In genomic region chr5:45441124-45441523, GRCm38 (mm10) we compare ENCODE assay signal across 29 mouse cellular contexts. TPM values are rescaled to one million over a fixed set of nuclear protein-coding genes. Genes with fewer than 3 reads are reported as not detected.
A peak's percentile ranks its signal among the peaks of the same experiment; 100 is the strongest.
DNase-seq lines count a peak whose midpoint lies in the region; ATAC-seq and TF ChIP-seq lines count a peak whose summit lies in the region.
"Had no signal": no experiment of that assay in that cellular context is flagged by ENCODE, and none has a peak within 500 bp of the region (broad histone marks: within the 10 kb centered on the region; RNA-seq: fewer than 3 reads in every experiment).

No protein-coding gene starts in this region.

- H3K36me3 ChIP-seq in liver, adult 2 months (ENCODE audit: control insufficient read depth, insufficient read depth, low read length) = peaks cover 47% of the 10 kb centered on the region
- H3K36me3 ChIP-seq in liver, embryonic 11.5 days (ENCODE audit: control insufficient read depth, insufficient read depth, low read length) = peaks cover 17% of the 10 kb centered on the region
- H3K36me3 ChIP-seq in intestine, embryonic 16.5 days (ENCODE audit: control insufficient read depth, insufficient read depth, low read length) = peaks cover 5% of the 10 kb centered on the region; the same call in 1 of the 2 replicates

- no peak for ATAC-seq in liver, embryonic 11.5 days (replicated peaks; ENCODE audit: low FRiP score)
- ATAC-seq in intestine, embryonic 16.5 days = peak; percentile 57
- ATAC-seq: CD4-positive, CD25-positive, alpha-beta regulatory T cell, adult 4 months; forebrain, embryonic 13.5 days; hindbrain, postnatal 0 days; midbrain, embryonic 16.5 days had no signal

- no peaks in the 10 kb centered on the region for H3K9me3 ChIP-seq in liver, embryonic 11.5 days (ENCODE audit: control insufficient read depth, low read length)
- H3K9me3 ChIP-seq in intestine, embryonic 16.5 days (ENCODE audit: control insufficient read depth, low read length) = no peaks in the 10 kb centered on the region
- H3K9me3 ChIP-seq: forebrain, embryonic 13.5 days; heart, embryonic 10.5 days; kidney, embryonic 15.5 days; limb, embryonic 13.5 days; liver, embryonic 15.5 days; neural tube, embryonic 12.5 days had no signal

- H3K27me3 ChIP-seq in liver, adult 2 months (ENCODE audit: control insufficient read depth, insufficient read depth, low read length) = no peaks in the 10 kb centered on the region
- H3K27me3 ChIP-seq in liver, embryonic 11.5 days (replicated peaks; ENCODE audit: control insufficient read depth, insufficient read depth, low read length) = no peaks in the 10 kb centered on the region
- H3K27me3 ChIP-seq in intestine, embryonic 16.5 days (replicated peaks; ENCODE audit: control insufficient read depth, insufficient read depth, low read length) = no peaks in the 10 kb centered on the region
- H3K27me3 ChIP-seq: forebrain, embryonic 13.5 days; kidney, embryonic 15.5 days; limb, embryonic 13.5 days; liver, embryonic 15.5 days; neural tube, embryonic 12.5 days had no signal

- TF ChIP-seq CTCF in liver, adult 2 months (IDR thresholded peaks at IDR 0.05; ENCODE audit: low read depth, low read length) = no peak

- no peak overlapping the region for H3K4me2 ChIP-seq in liver, embryonic 11.5 days
- no peak overlapping the region for H3K4me2 ChIP-seq in intestine, embryonic 16.5 days (ENCODE audit: low read depth, low read length)
- H3K4me2 ChIP-seq: forebrain, embryonic 13.5 days; kidney, embryonic 15.5 days; limb, embryonic 13.5 days; liver, embryonic 15.5 days; midbrain, embryonic 11.5 days; neural tube, embryonic 12.5 days had no signal

- no peak overlapping the region for H3K4me3 ChIP-seq in liver, adult 2 months (ENCODE audit: insufficient read depth, low read depth, low read length)
- no peak overlapping the region for H3K4me3 ChIP-seq in liver, embryonic 11.5 days (ENCODE audit: low read depth, low read length)
- H3K4me3 ChIP-seq in intestine, embryonic 16.5 days (ENCODE audit: low read length) = no peak overlapping the region
- H3K4me3 ChIP-seq: forebrain, embryonic 13.5 days; heart, embryonic 10.5 days; kidney, embryonic 15.5 days; layer of hippocampus, adult 2 months; limb, embryonic 13.5 days; liver, embryonic 15.5 days; myocyte; neural tube, embryonic 12.5 days had no signal

- WGBS in liver, adult 2 months = 18% methylated on average over 3 of the region's 3 CpGs
- 83% methylated on average over 3 of the region's 3 CpGs for WGBS in liver, embryonic 11.5 days
- 59% methylated on average over 3 of the region's 3 CpGs for WGBS in intestine, embryonic 16.5 days

- peak overlapping the region; percentile 83 for H3K27ac ChIP-seq in liver, adult 2 months (replicated peaks; ENCODE audit: insufficient read depth, low read depth, low read length)
- no peak overlapping the region for H3K27ac ChIP-seq in liver, embryonic 11.5 days (ENCODE audit: low read depth, low read length)
- H3K27ac ChIP-seq in intestine, embryonic 16.5 days (ENCODE audit: low read length) = peak overlapping the region; percentile 67
- H3K27ac ChIP-seq: forebrain, embryonic 13.5 days; heart, embryonic 10.5 days; hindbrain, postnatal 0 days; kidney, embryonic 15.5 days; layer of hippocampus, adult 2 months; limb, embryonic 13.5 days; liver, embryonic 15.5 days; neural tube, embryonic 12.5 days had no signal

- H3K9ac ChIP-seq in liver, adult 2 months (ENCODE audit: low read depth, low read length) = peak overlapping the region; percentile 50; the same call in 1 of the 2 replicates
- H3K9ac ChIP-seq in liver, embryonic 11.5 days (ENCODE audit: low read depth, low read length) = no peak overlapping the region
- H3K9ac ChIP-seq in intestine, embryonic 16.5 days (ENCODE audit: low read depth, low read length) = no peak overlapping the region
- H3K9ac ChIP-seq: forebrain, embryonic 13.5 days; kidney, embryonic 15.5 days; limb, embryonic 13.5 days; liver, embryonic 15.5 days; neural tube, embryonic 12.5 days had no signal

- peaks cover 6% of the 10 kb centered on the region; the same call in 1 of the 2 replicates for H3K79me2 ChIP-seq in liver, adult 2 months (ENCODE audit: control insufficient read depth, insufficient read depth, low read length)

- no peak for TF ChIP-seq POLR2A in liver, adult 2 months (IDR thresholded peaks at IDR 0.05; ENCODE audit: extremely low read depth, insufficient read depth, low read length)

- peaks cover 48% of the 10 kb centered on the region for H3K4me1 ChIP-seq in liver, adult 2 months (ENCODE audit: control insufficient read depth, insufficient read depth, low read length)
- H3K4me1 ChIP-seq in liver, embryonic 11.5 days (replicated peaks; ENCODE audit: control insufficient read depth, insufficient read depth, low read length) = no peaks in the 10 kb centered on the region
- 0 out of 2 replicates have a peak, but pooled peaks cover 8% of the 10 kb centered on the region for H3K4me1 ChIP-seq in intestine, embryonic 16.5 days (ENCODE audit: control insufficient read depth, insufficient read depth, low read length)
- H3K4me1 ChIP-seq: forebrain, embryonic 13.5 days; kidney, embryonic 15.5 days; liver, embryonic 15.5 days; neural tube, embryonic 12.5 days had no signal

- peak; percentile 47 for DNase-seq in adrenal gland, postnatal 14 days
- no peak for DNase-seq in adrenal gland, adult 8-10 months
- peak; percentile 98 for DNase-seq in liver, adult 2 months (ENCODE audit: extremely low read depth, low read depth, low spot score)
- DNase-seq in liver, embryonic 11.5 days (ENCODE audit: low spot score) = no peak
- DNase-seq in adipocyte (ENCODE audit: low spot score) = peak; percentile 38
- DNase-seq in left cerebral cortex, adult 18-20 months (ENCODE audit: low spot score in 2 of 2) = no peak
- DNase-seq: cerebellum, adult 8-10 months; cerebellum, postnatal 25 days; gastrocnemius, postnatal 10 days; kidney, adult 11 months; lung, postnatal 36 days had no signal

RNA-seq across cellular contexts. Expression of gene Qdpr, which starts 8.9 kb away (rescaled TPM):
- 140 and 142 TPM in 2 replicates for total RNA-seq in adrenal gland, postnatal 14 days (2021)
- 100 to 1,000 TPM; 112 to 136 (median 124) TPM for total RNA-seq in adrenal gland, adult 8-10 months (2022)
- total RNA-seq in liver, adult 2 months (2014; rRNA removed) = 640 and 691 TPM in 2 replicates
- 491 and 636 TPM in 2 replicates for polyA plus RNA-seq in liver, adult 2 months (2012; rRNA removed)
- 103 and 116 TPM in 2 replicates for polyA plus RNA-seq in liver, embryonic 11.5 days (2014; fragmentation: Nextera tagmentation; extraction: Ambion mirVana)
- 359 and 405 TPM in 2 replicates for polyA plus RNA-seq in intestine, embryonic 16.5 days (2015; fragmentation: Nextera tagmentation; extraction: Ambion mirVana)
- total RNA-seq in left cerebral cortex, adult 18-20 months (2021) = 100 to 1,000 TPM; 150 to 168 TPM

RNA-seq across cellular contexts. Expression of gene Clrn2, which starts 12.4 kb away (rescaled TPM):
- not detected in 2 replicates for total RNA-seq in adrenal gland, postnatal 14 days (2021)
- total RNA-seq in adrenal gland, adult 8-10 months (2022) = not detected
- total RNA-seq in liver, adult 2 months (2014; rRNA removed) = not detected in 2 replicates
- not detected in 2 replicates for polyA plus RNA-seq in liver, adult 2 months (2012; rRNA removed)
- not detected in 2 replicates for polyA plus RNA-seq in liver, embryonic 11.5 days (2014; fragmentation: Nextera tagmentation; extraction: Ambion mirVana)
- polyA plus RNA-seq in intestine, embryonic 16.5 days (2015; fragmentation: Nextera tagmentation; extraction: Ambion mirVana) = not detected in 2 replicates
- 1 to 10 TPM in 1 of 2 experiments, under 1 TPM in 1; 0.98 to 1.1 TPM for total RNA-seq in left cerebral cortex, adult 18-20 months (2021)
- total RNA-seq: gastrocnemius, postnatal 10 days; granulocyte monocyte progenitor cell, adult 5-6 weeks; heart, postnatal 14 days; hindbrain, postnatal 0 days; megakaryocyte, adult 5-6 weeks had no signal
- polyA plus RNA-seq: CD4-positive, CD25-positive, alpha-beta regulatory T cell, adult 4 months; forebrain, embryonic 13.5 days; heart, embryonic 10.5 days; hindbrain, embryonic 11.5 days; kidney, embryonic 15.5 days; limb, embryonic 13.5 days; liver, embryonic 15.5 days; lung, embryonic 16.5 days; myocyte; neural tube, embryonic 12.5 days had no signal

RNA-seq across cellular contexts. Expression of gene Lap3, which starts 52.0 kb away (rescaled TPM):
- total RNA-seq in adrenal gland, postnatal 14 days (2021) = 87.3 and 89.3 TPM in 2 replicates
- 10 to 100 TPM; 48.6 to 67.8 (median 56.1) TPM for total RNA-seq in adrenal gland, adult 8-10 months (2022)
- total RNA-seq in liver, adult 2 months (2014; rRNA removed) = 300 and 328 TPM in 2 replicates
- polyA plus RNA-seq in liver, adult 2 months (2012; rRNA removed) = 92.9 and 108 TPM in 2 replicates
- polyA plus RNA-seq in liver, embryonic 11.5 days (2014; fragmentation: Nextera tagmentation; extraction: Ambion mirVana) = 112 and 115 TPM in 2 replicates
- polyA plus RNA-seq in intestine, embryonic 16.5 days (2015; fragmentation: Nextera tagmentation; extraction: Ambion mirVana) = 153 and 162 TPM in 2 replicates
- 10 to 100 TPM; 49.3 to 60.6 TPM for total RNA-seq in left cerebral cortex, adult 18-20 months (2021)

Comparison
In these comparisons a context has a peak if more than half of its experiments do, and no peak if none do; other contexts are left out.
1. DNase-seq: peak in adrenal gland, postnatal 14 days (single experiment), liver, adult 2 months (single experiment) and adipocyte (single experiment); none in adrenal gland, adult 8-10 months (single experiment), liver, embryonic 11.5 days (single experiment) and left cerebral cortex, adult 18-20 months (0 of 2).